Mouse (Mus musculus) left cerebral cortex, adult 2 months (tissue): ENCODE results near the gene 1700016C15Rik. TPM values are rescaled to one million over a fixed set of nuclear protein-coding genes. Genes with fewer than 3 reads are reported as not detected.

Experiments used
- DNase-seq, 2 experiments: peaks; one replicate each; pipeline ENCODE4 v3.0.0; 2021 to 2022; ENCODE audit warnings: low spot score in 2 of 2, mixed read lengths in 1 of 2; ENCODE audit errors: extremely low spot score in 1 of 2
- H3K27ac ChIP-seq: fragments of 200-600 bp; 2 replicates; pipeline ENCODE4 v1.8.1; 2022
- H3K4me3 ChIP-seq: fragments of 200-600 bp; 2 replicates; pipeline ENCODE4 v1.8.1; 2022
- CTCF ChIP-seq: fragments of 200-600 bp; IDR thresholded peaks from 2 replicates; pipeline ENCODE4 v1.8.1; 2022; ENCODE audit warnings: antibody characterized with exemption, mild to moderate bottlenecking, moderate library complexity
- intact Hi-C: fragments of 180-260 bp; cut with DNase I; formaldehyde crosslinking; loops from one replicate; pipeline ENCODE4 v1.15.1; 2025
- long read RNA-seq, 2 experiments: library from polyadenylated mRNA; stranded (forward); transcript quantifications; one replicate each; pipeline ENCODE4 v2.0.0; 2021; ENCODE audit warnings: borderline mapping rate in 2 of 2
- total RNA-seq, 2 experiments: library from RNA; stranded (reverse); gene quantifications; 2 replicates each; pipeline ENCODE4 v1.2.3; 2021

Gene 1700016C15Rik
- total RNA-seq = not detected
- long read RNA-seq, experiment 1 = 0 reads
- long read RNA-seq, experiment 2, partial matches to known transcripts = 0 of 2 reads
- long read RNA-seq, experiment 2, other reads (novel, unspliced or antisense) = 2 of 2 reads

DNA sequence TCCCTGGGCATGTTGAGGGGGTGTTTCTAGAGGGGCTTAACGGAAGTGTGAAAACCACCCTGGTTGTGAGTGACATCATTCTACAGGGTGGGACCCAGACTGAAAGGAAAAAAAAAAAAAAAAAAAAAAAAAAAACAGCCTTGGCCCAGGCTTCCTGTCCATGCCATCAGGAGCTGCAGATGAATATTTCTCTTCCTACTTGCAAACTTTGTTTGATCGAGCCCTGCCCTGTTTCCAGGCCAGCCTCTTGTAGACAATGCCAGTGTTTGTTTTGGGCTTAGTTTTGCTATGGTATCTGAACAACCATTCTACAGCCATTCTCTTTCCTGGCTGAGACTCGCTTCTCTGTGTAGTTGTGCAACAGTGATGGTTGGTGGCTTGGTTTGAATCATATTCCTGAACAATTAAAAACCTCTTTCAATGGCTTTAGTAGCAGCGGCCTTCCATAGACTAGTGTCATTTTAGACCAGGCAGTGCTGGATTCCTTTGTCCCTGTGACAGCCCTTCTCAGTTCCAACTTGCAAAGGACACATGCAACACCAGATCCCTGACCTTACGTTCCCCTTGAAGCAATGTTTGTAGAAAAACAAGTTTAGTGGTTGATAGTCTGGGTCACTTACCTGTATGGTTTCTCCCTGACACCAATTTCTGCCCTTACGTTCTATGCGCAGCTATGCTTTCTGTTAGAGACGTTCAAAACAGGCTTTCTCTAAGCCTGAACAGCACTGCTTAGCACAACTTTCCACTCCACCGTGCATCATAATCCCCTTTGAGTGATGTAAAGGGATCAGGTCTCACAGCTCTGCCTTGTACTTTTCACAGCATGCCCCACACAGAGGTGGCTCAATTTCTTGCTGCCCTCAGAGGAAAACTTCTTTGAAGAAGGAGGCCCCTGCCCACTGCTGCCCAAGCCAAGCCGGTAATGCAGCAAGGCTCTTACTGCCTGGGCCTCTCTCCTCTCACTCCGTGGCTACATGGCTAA, at the start of gene 1700016C15Rik:
Gene 1700016C15Rik (plus strand): TSS at position 772 of the 982 bp plus-strand sequence.
- TF ChIP-seq CTCF = no peak
- Histone ChIP-seq H3K27ac (no peak within 1 kb of the TSS), H3K4me3 (no peak within 1 kb of the TSS)
- no peak for DNase-seq
- intact Hi-C loops = no loop called here

DNA sequence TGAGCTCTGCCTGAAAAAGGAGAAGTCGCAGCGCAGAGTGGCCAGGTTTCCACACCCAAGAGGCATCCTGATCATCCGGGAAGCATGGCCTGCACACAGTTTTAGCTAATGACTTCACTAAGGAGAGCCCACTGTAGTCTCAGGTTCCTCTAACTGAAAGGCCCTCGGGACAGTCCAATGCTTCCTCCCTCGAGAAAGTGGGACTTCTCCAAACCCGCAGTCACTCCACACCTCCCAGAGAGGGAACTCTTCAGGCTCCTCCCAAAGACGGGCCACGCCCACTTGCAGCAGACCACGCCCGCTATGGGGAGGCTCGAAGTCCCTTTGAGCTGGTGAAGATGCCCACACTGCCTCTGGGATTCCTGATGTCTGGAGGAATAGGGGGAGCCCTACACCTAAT, 48.4 kb upstream of the 1700016C15Rik start:
- intact Hi-C loops = loop anchor here (5.0 kb wide), 1 partner anchor 424 kb away; the partner anchor contains the start of gene Akt3
- no peak for DNase-seq
- H3K4me3 ChIP-seq = no peak overlapping the region
- TF ChIP-seq CTCF = no peak
- no peak overlapping the region for H3K27ac ChIP-seq

DNA sequence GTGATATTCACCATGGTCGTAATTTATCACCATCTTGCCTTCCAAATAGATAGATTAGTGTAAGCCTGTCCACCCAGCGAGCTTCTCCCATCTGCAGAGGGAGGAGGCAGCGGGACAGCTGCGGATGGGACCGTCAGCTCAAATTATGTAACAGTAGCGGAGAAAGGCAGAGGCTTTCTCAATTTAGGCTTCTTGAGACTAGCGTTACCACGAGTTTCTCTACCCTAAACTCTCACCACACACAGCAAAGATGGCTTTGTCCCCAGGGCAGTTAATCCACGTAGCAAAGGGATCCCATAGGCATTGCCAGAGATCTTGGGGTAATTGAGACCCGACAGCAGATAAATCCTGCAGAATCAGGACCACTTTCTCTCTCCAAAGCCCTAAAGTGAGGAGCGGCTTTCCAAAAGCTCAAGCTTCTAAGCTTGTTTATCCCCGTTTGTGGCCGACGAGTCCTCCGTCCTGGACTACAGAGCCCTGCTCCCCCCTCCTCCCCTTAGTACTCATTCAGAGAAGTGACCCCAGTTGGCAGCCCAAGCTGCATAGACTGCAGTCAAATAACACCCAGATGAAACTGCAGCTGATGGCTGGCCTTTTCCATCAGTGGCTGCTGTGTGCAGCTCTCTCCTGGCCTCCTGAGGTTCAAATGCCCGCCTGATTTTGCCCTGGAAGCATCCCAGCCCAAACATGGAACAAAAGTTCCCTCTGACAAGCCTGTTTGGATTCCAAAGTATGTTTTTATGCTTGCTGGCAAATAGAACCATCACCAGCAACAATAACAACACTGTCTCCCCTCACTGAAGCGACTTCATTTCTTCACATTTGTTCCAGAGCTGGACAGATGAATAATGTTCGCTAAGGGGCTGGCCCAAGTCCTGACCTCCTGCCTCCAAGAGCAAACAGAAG, 45.4 kb upstream of the 1700016C15Rik start:
- DNase-seq = peak in 1 of 2 experiments; percentile 49
- no peak for TF ChIP-seq CTCF
- Histone ChIP-seq H3K4me3 (peak overlapping the region; percentile 9; the same call in 1 of the 2 replicates), H3K27ac (peak overlapping the region; percentile 87)
- intact Hi-C loops = loop anchor here (2.0 to 5.0 kb wide), 2 partner anchors 239 to 427 kb away; partner anchors contain the start of gene Akt3

DNA sequence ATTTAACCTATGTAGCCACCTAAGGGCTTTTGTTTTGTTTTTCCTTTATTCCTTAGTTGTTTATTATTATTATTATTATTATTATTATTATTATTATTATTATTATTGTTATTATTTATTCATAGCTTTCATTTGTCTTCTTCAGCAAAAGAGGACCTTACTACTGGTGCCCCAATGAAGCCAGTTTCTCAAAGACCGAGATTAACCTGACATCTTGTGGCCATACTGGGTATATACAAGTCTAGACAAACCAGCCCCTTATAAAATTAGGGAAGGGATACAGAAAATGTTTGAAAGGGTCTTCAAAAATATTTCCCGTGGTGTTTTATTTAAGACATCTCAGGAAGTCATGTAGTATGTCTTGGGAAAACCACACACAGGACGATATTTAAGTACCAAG, 44.7 kb upstream of the 1700016C15Rik start:
- peak; percentile 77 for TF ChIP-seq CTCF
- DNase-seq = no peak
- no peak overlapping the region for H3K27ac ChIP-seq
- H3K4me3 ChIP-seq = no peak overlapping the region
- intact Hi-C loops = loop anchor here (1.0 to 5.0 kb wide), 4 partner anchors 240 to 808 kb away; partner anchors contain the start of gene Akt3

DNA sequence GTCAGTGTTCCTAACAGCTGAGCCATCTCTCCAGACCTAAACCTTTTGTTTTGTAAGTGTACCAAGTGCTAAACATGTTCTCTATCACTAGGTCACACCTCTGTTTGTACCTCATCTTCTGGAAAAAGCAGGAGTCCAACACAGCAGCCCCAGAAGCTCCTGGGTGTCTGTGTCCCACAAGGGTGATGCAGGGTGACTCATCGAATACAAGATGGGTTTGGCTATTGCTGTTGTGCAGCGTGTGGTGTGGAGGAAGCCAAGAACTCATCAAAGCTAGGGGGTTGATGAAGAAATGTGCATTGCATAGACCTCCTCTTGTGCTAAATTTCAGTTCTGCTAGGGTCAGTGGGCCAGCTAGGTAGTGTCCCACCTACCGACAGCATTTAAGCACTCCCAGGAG, 43.5 kb upstream of the 1700016C15Rik start:
- no peak overlapping the region; the same call in 1 of the 2 replicates for H3K27ac ChIP-seq
- DNase-seq = no peak
- no peak overlapping the region for H3K4me3 ChIP-seq
- TF ChIP-seq CTCF = no peak
- intact Hi-C loops = loop anchor here (5.0 kb wide), 1 partner anchor 489 kb away; no protein-coding TSS in a partner anchor

DNA sequence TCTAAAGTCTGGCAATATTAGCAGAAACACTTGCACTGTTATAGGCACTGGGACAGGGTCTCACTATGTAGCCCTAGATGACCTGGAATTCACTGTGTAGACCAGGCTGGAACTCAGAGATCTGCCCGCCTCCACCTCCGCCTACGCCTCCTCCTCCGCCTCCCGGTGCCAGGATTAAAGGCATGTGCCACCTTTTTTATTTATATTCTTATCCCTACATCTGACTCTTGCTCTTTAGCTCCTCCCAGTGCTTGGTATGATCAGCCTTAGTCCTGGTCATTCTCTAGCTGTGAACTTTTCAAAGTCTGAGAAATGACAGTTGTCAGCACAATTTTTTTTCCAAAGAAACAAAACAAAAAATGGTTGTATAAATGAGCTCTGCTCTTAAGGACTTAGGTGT, 42.6 kb upstream of the 1700016C15Rik start:
- DNase-seq = peak in 1 of 2 experiments; percentile 31
- H3K27ac ChIP-seq = no peak overlapping the region
- H3K4me3 ChIP-seq = no peak overlapping the region
- intact Hi-C loops = loop anchor here (5.0 kb wide), 1 partner anchor 490 kb away; no protein-coding TSS in a partner anchor
- TF ChIP-seq CTCF = peak; percentile 35

DNA sequence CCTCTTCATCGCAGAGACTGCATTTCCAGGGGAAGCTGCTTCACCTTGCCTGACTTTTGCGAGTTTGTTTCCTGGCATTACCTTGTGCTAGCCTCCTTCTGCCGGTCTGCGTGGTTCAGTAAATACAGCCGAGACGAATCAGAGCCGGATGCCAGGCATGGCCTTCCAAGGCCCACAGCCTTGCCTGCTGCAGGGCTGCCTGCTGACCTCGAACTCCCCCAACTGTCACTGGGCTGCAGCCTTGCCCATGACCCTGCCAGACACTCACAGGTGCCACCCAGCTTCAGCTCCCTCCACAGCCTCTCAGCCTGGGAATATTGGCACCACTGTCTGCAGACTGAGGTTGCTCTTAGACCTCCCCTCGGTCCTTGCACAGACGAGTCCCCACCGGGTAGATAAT, 37.1 kb upstream of the 1700016C15Rik start:
- intact Hi-C loops = no loop called here
- Histone ChIP-seq H3K27ac (no peak overlapping the region), H3K4me3 (no peak overlapping the region)
- TF ChIP-seq CTCF = no peak
- DNase-seq = no peak

GRCm38 (mm10) chr1:177693486-177694252, 35.9 kb upstream of the 1700016C15Rik start:
- intact Hi-C loops = no loop called here
- Histone ChIP-seq H3K4me3 (no peak overlapping the region), H3K27ac (no peak overlapping the region)
- TF ChIP-seq CTCF = no peak
- DNase-seq = no peak

DNA sequence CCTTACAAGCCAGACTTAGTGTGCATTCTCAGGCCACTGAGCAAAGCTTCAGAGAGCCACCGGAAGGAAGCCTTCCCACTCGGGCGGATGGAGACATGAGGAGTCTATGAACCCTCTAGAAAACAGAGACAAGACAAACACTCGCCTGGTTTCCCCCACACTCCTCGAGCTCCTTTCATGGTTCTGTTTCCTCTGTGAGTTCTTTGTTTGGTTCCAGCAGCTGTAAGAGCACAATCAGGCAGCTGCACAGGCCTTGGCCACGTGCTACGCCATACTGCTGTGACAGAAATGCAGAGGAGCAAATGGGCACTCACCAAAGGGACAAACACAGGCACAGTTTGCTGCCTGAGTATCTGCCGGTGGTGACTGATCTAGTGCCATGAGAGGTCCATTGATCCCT, 29.1 kb upstream of the 1700016C15Rik start:
- no peak for TF ChIP-seq CTCF
- Histone ChIP-seq H3K27ac (no peak overlapping the region), H3K4me3 (no peak overlapping the region)
- no peak for DNase-seq
- intact Hi-C loops = loop anchor here (5.0 kb wide), 3 partner anchors 443 to 823 kb away; partner anchors contain the start of gene Akt3

DNA sequence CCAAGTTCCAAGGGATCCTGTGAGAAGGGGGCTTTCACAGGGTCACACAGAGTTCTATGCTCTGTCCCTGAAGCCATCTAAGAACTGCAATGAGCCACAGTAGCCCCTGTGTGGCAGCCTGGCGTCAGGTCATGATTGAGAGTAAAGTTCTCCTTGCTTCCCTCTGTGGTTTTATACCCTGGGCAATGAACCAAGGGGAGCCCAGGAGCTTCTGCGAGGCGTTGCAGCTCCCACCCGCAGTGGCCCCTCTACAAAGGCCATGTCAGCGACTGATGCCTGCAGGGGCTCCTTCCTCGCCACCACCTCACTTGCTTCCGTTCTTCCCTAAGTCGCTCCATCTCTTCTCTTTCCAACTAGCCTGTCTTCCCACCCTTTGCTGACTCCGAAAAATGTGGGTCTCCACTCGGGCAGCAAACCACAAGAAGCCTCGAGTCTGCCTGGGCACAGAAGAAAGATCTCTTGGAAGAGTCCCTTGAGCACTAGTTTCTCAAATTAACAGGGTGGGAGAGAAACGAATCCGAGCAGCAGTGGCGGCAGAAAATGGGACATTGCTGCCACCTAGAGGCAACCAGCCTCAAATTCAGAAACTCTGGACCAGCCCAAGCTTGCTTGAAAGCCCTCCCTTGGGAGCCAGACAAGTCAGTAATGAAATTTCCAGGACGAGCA, 27.0 kb upstream of the 1700016C15Rik start:
- intact Hi-C loops = loop anchor here (5.0 kb wide), 3 partner anchors 445 to 825 kb away; partner anchors contain the start of gene Akt3
- peak; percentile 82 to 89 for DNase-seq
- peak overlapping the region; percentile 5; the same call in 1 of the 2 replicates for H3K27ac ChIP-seq

More for the DNA sequence above, 27.0 kb upstream of the 1700016C15Rik start:
- peak; percentile 74 for TF ChIP-seq CTCF
- peak overlapping the region; percentile 44 for H3K4me3 ChIP-seq
